Mouse (Mus musculus): ENCODE data around the gene Rps2. TPM values are rescaled to one million over a fixed set of nuclear protein-coding genes. Genes with fewer than 3 reads are reported as not detected.

Rps2 gene
- total and polyA plus RNA-seq, 3 experiments: 1,852 to 4,516 TPM; not detected in 1

DNA sequence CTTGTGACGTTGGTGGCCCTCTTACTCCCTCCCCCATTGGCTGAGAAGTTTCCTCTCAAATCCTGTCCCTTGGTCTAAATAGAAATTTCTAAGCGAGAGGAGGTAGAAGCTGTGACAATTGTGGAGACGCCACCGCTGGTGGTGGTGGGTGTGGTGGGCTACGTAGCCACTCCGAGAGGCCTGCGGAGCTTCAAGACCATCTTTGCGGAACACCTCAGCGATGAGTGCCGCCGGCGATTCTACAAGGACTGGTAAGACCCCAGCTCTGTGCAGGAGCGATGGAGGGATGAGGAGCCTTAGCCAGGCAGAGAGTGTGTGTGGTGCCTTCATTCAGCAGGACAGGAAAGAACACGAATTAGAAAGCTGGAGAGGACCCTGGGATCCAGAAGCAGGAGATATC lies 12.9 kb downstream of the Rps2 start:
- no peak for TF ChIP-seq ZKSCAN1 (IDR thresholded peaks at IDR 0.05; ENCODE audit: low read depth, low read length)
- TF ChIP-seq NELFE (IDR thresholded peaks at IDR 0.05; ENCODE audit: low read depth, low read length): no peak
- no peak for TF ChIP-seq MAFK (IDR thresholded peaks at IDR 0.05; ENCODE audit: borderline replicate concordance, low read depth, low read length)
- TF ChIP-seq TAL1 (IDR thresholded peaks at IDR 0.05; ENCODE audit: low read length): no peak
- TF ChIP-seq TBP (IDR thresholded peaks at IDR 0.05; ENCODE audit: low read depth, low read length): no peak
- TF ChIP-seq MXI1 (IDR thresholded peaks at IDR 0.05; ENCODE audit: low read depth, low read length): no peak
- no peak for TF ChIP-seq GATA1 (IDR thresholded peaks at IDR 0.05; ENCODE audit: low read depth, low read length)
- TF ChIP-seq RCOR1 (IDR thresholded peaks at IDR 0.05; ENCODE audit: low read depth, low read length): no peak
- DNase-seq (ENCODE audit: low read depth, low spot score): no peak
- Histone ChIP-seq H3K9ac (ENCODE audit: control insufficient read depth, low read depth, low read length, poor library complexity, severe bottlenecking) (no peak overlapping the region), H3K36me3 (ENCODE audit: control insufficient read depth in 1 of 2, insufficient read depth in 2 of 2, low read length in 2 of 2) (peaks cover 0 to 5% of the 10 kb centered on the region in 2 experiments; a peak in 1 of 4 replicates), H3K4me1 (ENCODE audit: control insufficient read depth in 1 of 2, insufficient read depth in 2 of 2, low read length in 2 of 2) (peaks cover 0 to 17% of the 10 kb centered on the region in 2 experiments; a peak in 3 of 4 replicates), H3K4me3 (ENCODE audit: control insufficient read depth in 1 of 2, insufficient read depth in 1 of 2, low read depth in 2 of 2, low read length in 2 of 2) (no peak overlapping the region), H3K27ac (ENCODE audit: control insufficient read depth, low read depth, low read length) (no peak overlapping the region), H3K9me3 (replicated peaks; ENCODE audit: insufficient read depth, low read length) (no peaks in the 10 kb centered on the region), H3K79me2 (ENCODE audit: control insufficient read depth, insufficient read depth, low read length, poor library complexity) (no peaks in the 10 kb centered on the region), H3K27me3 (ENCODE audit: control insufficient read depth in 1 of 2, insufficient read depth in 2 of 2, low read length in 2 of 2) (no peaks in the 10 kb centered on the region)

DNA sequence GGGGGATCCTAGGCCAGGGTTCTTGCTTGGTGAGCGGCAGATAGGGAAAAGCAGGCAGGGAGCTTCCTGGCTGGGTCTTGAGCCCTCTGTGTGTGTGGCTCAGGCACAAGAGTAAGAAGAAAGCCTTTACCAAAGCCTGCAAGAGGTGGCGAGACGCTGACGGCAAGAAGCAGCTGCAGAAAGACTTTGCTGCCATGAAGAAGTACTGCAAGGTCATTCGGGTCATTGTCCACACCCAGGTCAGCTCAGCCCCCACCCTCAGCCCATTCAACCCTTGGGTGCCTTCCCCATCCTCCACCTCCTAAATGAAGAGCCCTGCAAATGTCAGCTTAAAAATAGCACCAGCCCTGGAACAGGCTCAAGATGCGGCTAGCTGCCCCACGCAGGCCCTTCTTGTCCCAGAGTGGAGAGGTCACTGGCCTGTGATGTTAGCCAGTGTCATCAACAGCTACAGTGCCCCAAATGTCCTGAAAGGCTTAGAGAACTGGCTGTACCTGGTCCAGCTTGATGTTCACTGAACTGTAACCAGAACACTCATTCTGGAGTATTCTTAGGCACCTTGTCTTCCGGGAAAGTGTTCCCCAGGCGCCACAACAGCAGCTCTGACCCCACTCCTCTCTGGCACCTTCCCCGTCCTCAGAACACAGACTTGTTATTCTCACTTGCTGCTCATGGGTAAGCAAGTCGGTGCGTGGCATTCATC lies 14.5 kb downstream of the Rps2 start:
- H3K27me3 ChIP-seq (ENCODE audit: control insufficient read depth in 1 of 2, insufficient read depth in 2 of 2, low read length in 2 of 2): no peaks in the 10 kb centered on the region
- no peak overlapping the region for H3K9ac ChIP-seq (ENCODE audit: control insufficient read depth, low read depth, low read length, poor library complexity, severe bottlenecking)
- H3K9me3 ChIP-seq (replicated peaks; ENCODE audit: insufficient read depth, low read length): no peaks in the 10 kb centered on the region
- H3K4me1 ChIP-seq (ENCODE audit: control insufficient read depth in 1 of 2, insufficient read depth in 2 of 2, low read length in 2 of 2): peaks cover 0 to 19% of the 10 kb centered on the region in 2 experiments; a peak in 2 of 4 replicates
- H3K79me2 ChIP-seq (ENCODE audit: control insufficient read depth, insufficient read depth, low read length, poor library complexity): peaks cover 2% of the 10 kb centered on the region; the same call in 1 of the 2 replicates
- H3K4me3 ChIP-seq (ENCODE audit: control insufficient read depth in 1 of 2, insufficient read depth in 1 of 2, low read depth in 2 of 2, low read length in 2 of 2): no peak overlapping the region
- peaks cover 0 to 7% of the 10 kb centered on the region in 2 experiments; a peak in 1 of 4 replicates for H3K36me3 ChIP-seq (ENCODE audit: control insufficient read depth in 1 of 2, insufficient read depth in 2 of 2, low read length in 2 of 2)
- no peak for DNase-seq (ENCODE audit: low read depth, low spot score)
- no peak for TF ChIP-seq ZC3H11A (IDR thresholded peaks at IDR 0.05; ENCODE audit: low read depth, low read length)
- TF ChIP-seq GATA1 (IDR thresholded peaks at IDR 0.05; ENCODE audit: low read depth, low read length): no peak
- no peak for TF ChIP-seq ELF1 (IDR thresholded peaks at IDR 0.05; ENCODE audit: low read depth, low read length)
- TF ChIP-seq SIN3A (IDR thresholded peaks at IDR 0.05; ENCODE audit: low read length): no peak
- no peak for TF ChIP-seq CHD2 (IDR thresholded peaks at IDR 0.05; ENCODE audit: low read length)
- TF ChIP-seq USF1 (IDR thresholded peaks at IDR 0.05; ENCODE audit: low read depth, low read length): no peak
- TF ChIP-seq ZKSCAN1 (IDR thresholded peaks at IDR 0.05; ENCODE audit: low read depth, low read length): no peak
- no peak for TF ChIP-seq UBTF (IDR thresholded peaks at IDR 0.05; ENCODE audit: borderline replicate concordance, insufficient read depth, low read depth, low read length)
- TF ChIP-seq ZNF384 (IDR thresholded peaks at IDR 0.05; ENCODE audit: low read depth, low read length): no peak
- no peak for TF ChIP-seq ZMIZ1 (IDR thresholded peaks at IDR 0.05; ENCODE audit: low read depth, low read length)
- no peak for TF ChIP-seq NRF1 (IDR thresholded peaks at IDR 0.05; ENCODE audit: insufficient read depth, low read depth, low read length, poor library complexity, severe bottlenecking)
- TF ChIP-seq NELFE (IDR thresholded peaks at IDR 0.05; ENCODE audit: low read depth, low read length): no peak
- TF ChIP-seq TBP (IDR thresholded peaks at IDR 0.05; ENCODE audit: low read depth, low read length): no peak
- TF ChIP-seq BHLHE40 (IDR thresholded peaks at IDR 0.05; ENCODE audit: borderline replicate concordance, low read depth, low read length): no peak
- TF ChIP-seq MXI1 (IDR thresholded peaks at IDR 0.05; ENCODE audit: low read depth, low read length): no peak
- TF ChIP-seq MYB (IDR thresholded peaks at IDR 0.05; ENCODE audit: low read depth, low read length): no peak
- no peak for TF ChIP-seq CTCF (IDR thresholded peaks at IDR 0.05 in 2 of 3, conservative IDR thresholded peaks at IDR 0.05 in 1 of 3; ENCODE audit: control insufficient read depth in 1 of 3, insufficient read depth in 1 of 3, low read depth in 2 of 3, low read length in 3 of 3, poor library complexity in 1 of 3, severe bottlenecking in 1 of 3)
- no peak for TF ChIP-seq TAL1 (IDR thresholded peaks at IDR 0.05; ENCODE audit: low read length)
- TF ChIP-seq GABPA (IDR thresholded peaks at IDR 0.05; ENCODE audit: low read depth, low read length): no peak
- H3K27ac ChIP-seq (ENCODE audit: control insufficient read depth, low read depth, low read length): no peak overlapping the region
